Mouse (Mus musculus) midbrain, embryonic 11.5 days (tissue): Measurements from ENCODE around the gene Naa35. TPM values are rescaled to one million over a fixed set of nuclear protein-coding genes. Genes with fewer than 3 reads are reported as not detected.
"Not testable (repeated sequence)": the region's sequence is repeated elsewhere in the genome, so short reads cannot be mapped to it uniquely, and the experiment has no call there.

Experiments used
- ATAC-seq: fragments of 200-750 bp; cut with Nextera tagmentation; 2 replicates; pipeline ENCODE4 v1.8.0; 2017; ENCODE audit warnings: moderate TSS enrichment, moderate library complexity; ENCODE audit not compliant: low FRiP score
- DNase-seq: peaks from one replicate; pipeline ENCODE4 v3.0.0; 2015; ENCODE audit warnings: low spot score; ENCODE audit errors: missing footprints
- H3K27ac ChIP-seq: fragments of 300-500 bp; sonication (generic); 2 replicates; pipeline ENCODE4 v1.5.1; 2014; ENCODE audit warnings: low read depth, low read length
- H3K27me3 ChIP-seq: fragments of 300-500 bp; sonication (generic); 2 replicates; pipeline ENCODE4 v1.6.1; 2014; ENCODE audit warnings: mild to moderate bottlenecking, low read length, moderate library complexity, mixed read lengths; ENCODE audit not compliant: control insufficient read depth, insufficient read depth
- H3K36me3 ChIP-seq: fragments of 300-500 bp; sonication (generic); 2 replicates; pipeline ENCODE4 v1.6.1; 2014; ENCODE audit warnings: mild to moderate bottlenecking, low read length, moderate library complexity, mixed read lengths; ENCODE audit not compliant: control insufficient read depth, insufficient read depth
- H3K4me1 ChIP-seq: fragments of 300-500 bp; sonication (generic); 2 replicates; pipeline ENCODE4 v1.6.1; 2014; ENCODE audit warnings: low read length; ENCODE audit not compliant: control insufficient read depth, insufficient read depth
- H3K4me2 ChIP-seq: fragments of 300-500 bp; sonication (generic); 2 replicates; pipeline ENCODE4 v1.6.1; 2014; ENCODE audit warnings: mild to moderate bottlenecking, moderate library complexity
- H3K4me3 ChIP-seq: fragments of 300-500 bp; sonication (generic); 2 replicates; pipeline ENCODE4 v1.5.1; 2014; ENCODE audit warnings: low read depth, low read length
- H3K9ac ChIP-seq: fragments of 300-500 bp; sonication (generic); 2 replicates; pipeline ENCODE4 v1.6.1; 2014; ENCODE audit warnings: low read length
- H3K9me3 ChIP-seq: fragments of 300-500 bp; sonication (generic); 2 replicates; pipeline ENCODE4 v1.6.1; 2016; ENCODE audit warnings: low read length; ENCODE audit not compliant: control insufficient read depth
- WGBS: fragments of 180-500 bp; shearing (Covaris S2); extraction: QIAGEN DNeasy Blood & Tissue Kit; methylation state at CpG from one replicate; pipeline ENCODE4 v1.1.7; 2014; 5-methylcytosine and 5-hydroxymethylcytosine counted together
- polyA plus RNA-seq: library from polyadenylated mRNA; unstranded; fragments of >200 nt; fragmentation: Nextera tagmentation; extraction: Ambion mirVana; gene quantifications from 2 replicates; pipeline ENCODE4 v1.2.1, GENCODE M21; 2014

Gene Naa35
- polyA plus RNA-seq, 1 experiment from 2014 or later: 99.2 TPM

- no peak overlapping the region for H3K4me3 ChIP-seq
- H3K27me3 ChIP-seq: no peaks in the 10 kb centered on the region
- no peak overlapping the region for H3K4me2 ChIP-seq
- no peak overlapping the region for H3K27ac ChIP-seq
- DNase-seq (no peak), ATAC-seq (no peak)
- peaks cover 13% of the 10 kb centered on the region for H3K4me1 ChIP-seq
- H3K9ac ChIP-seq: no peak overlapping the region
- no peaks in the 10 kb centered on the region for H3K9me3 ChIP-seq
- WGBS: 89% methylated on average over 4 of the region's 4 CpGs
- peaks cover 14% of the 10 kb centered on the region for H3K36me3 ChIP-seq
Observed at GRCm38 (mm10) chr13:59590691-59591090, 5.6 kb downstream of the Naa35 start.

GRCm38 (mm10) chr13:59592058-59592457 lies 7.0 kb downstream of the Naa35 start:
- H3K36me3 ChIP-seq: peaks cover 14% of the 10 kb centered on the region
- ATAC-seq, DNase-seq, H3K9me3 ChIP-seq, H3K4me1 ChIP-seq, H3K4me2 ChIP-seq, H3K27ac ChIP-seq, H3K9ac ChIP-seq, H3K27me3 ChIP-seq, H3K4me3 ChIP-seq: not testable (repeated sequence)
- WGBS: 91% methylated on average over 3 of the region's 3 CpGs

- no peak for ATAC-seq
- H3K27ac ChIP-seq: no peak overlapping the region
- no peaks in the 10 kb centered on the region for H3K9me3 ChIP-seq
- H3K4me1 ChIP-seq: no peaks in the 10 kb centered on the region
- WGBS: 93% methylated on average over 1 of the region's 1 CpGs
- H3K27me3 ChIP-seq: no peaks in the 10 kb centered on the region
- H3K4me3 ChIP-seq: no peak overlapping the region
- H3K36me3 ChIP-seq: peaks cover 14% of the 10 kb centered on the region
- DNase-seq: no peak
- no peak overlapping the region for H3K4me2 ChIP-seq
- no peak overlapping the region for H3K9ac ChIP-seq
Observed at GRCm38 (mm10) chr13:59592630-59593029, 7.6 kb downstream of the Naa35 start.

GRCm38 (mm10) chr13:59603096-59603495 lies 18.0 kb downstream of the Naa35 start:
- H3K9ac ChIP-seq: no peak overlapping the region
- no peak overlapping the region for H3K4me3 ChIP-seq
- DNase-seq (no peak), ATAC-seq (no peak)
- WGBS: 94% methylated on average over 5 of the region's 5 CpGs
- H3K27me3 ChIP-seq: no peaks in the 10 kb centered on the region
- no peaks in the 10 kb centered on the region for H3K9me3 ChIP-seq
- no peak overlapping the region for H3K4me2 ChIP-seq
- no peak overlapping the region for H3K27ac ChIP-seq
- peaks cover 13% of the 10 kb centered on the region; the same call in 1 of the 2 replicates for H3K36me3 ChIP-seq
- H3K4me1 ChIP-seq: no peaks in the 10 kb centered on the region

GRCm38 (mm10) chr13:59604511-59604910 lies 19.5 kb downstream of the Naa35 start:
- H3K4me2 ChIP-seq: no peak overlapping the region
- H3K27ac ChIP-seq: no peak overlapping the region
- no peaks in the 10 kb centered on the region for H3K9me3 ChIP-seq
- H3K4me1 ChIP-seq: no peaks in the 10 kb centered on the region
- H3K27me3 ChIP-seq: no peaks in the 10 kb centered on the region
- ATAC-seq: no peak
- WGBS: 77% methylated on average over 1 of the region's 1 CpGs
- H3K4me3 ChIP-seq: no peak overlapping the region
- H3K9ac ChIP-seq: no peak overlapping the region
- DNase-seq: no peak
- H3K36me3 ChIP-seq: peaks cover 20% of the 10 kb centered on the region; the same call in 1 of the 2 replicates

- WGBS: 91% methylated on average over 10 of the region's 10 CpGs
- peaks cover 20% of the 10 kb centered on the region; the same call in 1 of the 2 replicates for H3K36me3 ChIP-seq
- no peak overlapping the region for H3K4me2 ChIP-seq
- H3K27me3 ChIP-seq: no peaks in the 10 kb centered on the region
- H3K4me1 ChIP-seq: no peaks in the 10 kb centered on the region
- no peak overlapping the region for H3K27ac ChIP-seq
- H3K9me3 ChIP-seq: no peaks in the 10 kb centered on the region
- H3K4me3 ChIP-seq: no peak overlapping the region
- H3K9ac ChIP-seq: no peak overlapping the region
- ATAC-seq (no peak), DNase-seq (no peak)
Observed at GRCm38 (mm10) chr13:59605221-59605922, 20.3 kb downstream of the Naa35 start.

- Histone ChIP-seq H3K4me3 (no peak overlapping the region), H3K9me3 (no peaks in the 10 kb centered on the region), H3K9ac (no peak overlapping the region), H3K4me2 (no peak overlapping the region), H3K27ac (no peak overlapping the region), H3K36me3 (0 out of 2 replicates have a peak, but pooled peaks cover 6% of the 10 kb centered on the region), H3K27me3 (no peaks in the 10 kb centered on the region), H3K4me1 (no peaks in the 10 kb centered on the region)
- DNase-seq (no peak), ATAC-seq (no peak)
- 92% methylated on average over 4 of the region's 4 CpGs for WGBS
Observed at GRCm38 (mm10) chr13:59609885-59610284, 24.8 kb downstream of the Naa35 start.

GRCm38 (mm10) chr13:59610437-59610836 lies 25.4 kb downstream of the Naa35 start:
- H3K36me3 ChIP-seq: 0 out of 2 replicates have a peak, but pooled peaks cover 6% of the 10 kb centered on the region
- no peak overlapping the region for H3K4me3 ChIP-seq
- no peak for DNase-seq
- no peak overlapping the region for H3K4me2 ChIP-seq
- H3K9ac ChIP-seq: no peak overlapping the region
- no peak overlapping the region for H3K27ac ChIP-seq
- H3K4me1 ChIP-seq: no peaks in the 10 kb centered on the region
- H3K27me3 ChIP-seq: no peaks in the 10 kb centered on the region
- no peak for ATAC-seq
- WGBS: 98% methylated on average over 2 of the region's 2 CpGs
- no peaks in the 10 kb centered on the region for H3K9me3 ChIP-seq

GRCm38 (mm10) chr13:59613868-59614267 lies 28.8 kb downstream of the Naa35 start:
- Histone ChIP-seq H3K4me2 (no peak overlapping the region), H3K27ac (no peak overlapping the region), H3K9ac (no peak overlapping the region), H3K4me3 (no peak overlapping the region), H3K9me3 (no peaks in the 10 kb centered on the region), H3K36me3 (peaks cover 11% of the 10 kb centered on the region), H3K4me1 (no peaks in the 10 kb centered on the region), H3K27me3 (no peaks in the 10 kb centered on the region)
- WGBS: 87% methylated on average over 4 of the region's 4 CpGs
- ATAC-seq: no peak
- DNase-seq: no peak
